Mouse (Mus musculus): ENCODE results near the gene Eml1. TPM values are rescaled to one million over a fixed set of nuclear protein-coding genes. Genes with fewer than 3 reads are reported as not detected.
"Not testable (repeated sequence)": the region's sequence is repeated elsewhere in the genome, so short reads cannot be mapped to it uniquely, and the experiment has no call there.

Gene Eml1
- polyA plus RNA-seq, 1 experiment from 2014 or later = 27.8 TPM

GRCm38 (mm10) chr12:108503064-108503463, 132.3 kb downstream of the Eml1 start:
- Histone ChIP-seq H3K27me3 (replicated peaks; ENCODE audit: control insufficient read depth, insufficient read depth, low read length) (no peaks in the 10 kb centered on the region), H3K4me3 (ENCODE audit: low read depth, low read length) (no peak overlapping the region), H3K27ac (ENCODE audit: low read depth, low read length) (no peak overlapping the region), H3K9me3 (ENCODE audit: control insufficient read depth) (no peaks in the 10 kb centered on the region), H3K36me3 (ENCODE audit: control insufficient read depth, insufficient read depth) (no peaks in the 10 kb centered on the region), H3K9ac (ENCODE audit: low read depth, low read length) (no peak overlapping the region), H3K4me1 (replicated peaks; ENCODE audit: control insufficient read depth, insufficient read depth, low read length) (no peaks in the 10 kb centered on the region), H3K4me2 (replicated peaks; ENCODE audit: low read depth) (peak overlapping the region; percentile 43)
- 60% methylated on average over 10 of the region's 10 CpGs for WGBS
- no peak for TF ChIP-seq CTCF (IDR thresholded peaks at IDR 0.05; ENCODE audit: low read depth)
- no peak for ATAC-seq

- Histone ChIP-seq H3K9ac (ENCODE audit: low read depth, low read length) (no peak overlapping the region), H3K27ac (ENCODE audit: low read depth, low read length) (no peak overlapping the region), H3K4me3 (ENCODE audit: low read depth, low read length) (no peak overlapping the region), H3K4me1 (replicated peaks; ENCODE audit: control insufficient read depth, insufficient read depth, low read length) (no peaks in the 10 kb centered on the region), H3K27me3 (replicated peaks; ENCODE audit: control insufficient read depth, insufficient read depth, low read length) (no peaks in the 10 kb centered on the region), H3K9me3 (ENCODE audit: control insufficient read depth) (no peaks in the 10 kb centered on the region), H3K4me2 (replicated peaks; ENCODE audit: low read depth) (peak overlapping the region; percentile 43), H3K36me3 (ENCODE audit: control insufficient read depth, insufficient read depth) (no peaks in the 10 kb centered on the region)
- no peak for ATAC-seq
- 41% methylated on average over 16 of the region's 16 CpGs for WGBS
- TF ChIP-seq CTCF (IDR thresholded peaks at IDR 0.05; ENCODE audit: low read depth) = no peak
Observed at GRCm38 (mm10) chr12:108503582-108503981, 132.8 kb downstream of the Eml1 start.

- 87% methylated on average over 2 of the region's 2 CpGs for WGBS
- no peaks in the 10 kb centered on the region for H3K4me1 ChIP-seq (replicated peaks; ENCODE audit: control insufficient read depth, insufficient read depth, low read length)
Observed at GRCm38 (mm10) chr12:108505846-108506245, 135.1 kb downstream of the Eml1 start.

GRCm38 (mm10) chr12:108507046-108507445, 136.3 kb downstream of the Eml1 start:
- H3K4me1 ChIP-seq (replicated peaks; ENCODE audit: control insufficient read depth, insufficient read depth, low read length); H3K27ac ChIP-seq (ENCODE audit: low read depth, low read length); H3K9ac ChIP-seq (ENCODE audit: low read depth, low read length); H3K9me3 ChIP-seq (ENCODE audit: control insufficient read depth); H3K27me3 ChIP-seq (replicated peaks; ENCODE audit: control insufficient read depth, insufficient read depth, low read length); ATAC-seq; H3K4me3 ChIP-seq (ENCODE audit: low read depth, low read length); H3K4me2 ChIP-seq (replicated peaks; ENCODE audit: low read depth); H3K36me3 ChIP-seq (ENCODE audit: control insufficient read depth, insufficient read depth): not testable (repeated sequence)
- WGBS = 78% methylated on average over 3 of the region's 3 CpGs

More at GRCm38 (mm10) chr12:108505846-108506245, 135.1 kb downstream of the Eml1 start:
- no peaks in the 10 kb centered on the region for H3K9me3 ChIP-seq (ENCODE audit: control insufficient read depth)
- H3K27me3 ChIP-seq (replicated peaks; ENCODE audit: control insufficient read depth, insufficient read depth, low read length) = no peaks in the 10 kb centered on the region
- H3K9ac ChIP-seq (ENCODE audit: low read depth, low read length) = no peak overlapping the region
- H3K27ac ChIP-seq (ENCODE audit: low read depth, low read length) = no peak overlapping the region
- no peak for TF ChIP-seq CTCF (IDR thresholded peaks at IDR 0.05; ENCODE audit: low read depth)
- H3K4me2 ChIP-seq (replicated peaks; ENCODE audit: low read depth) = no peak overlapping the region
- ATAC-seq = no peak
- H3K4me3 ChIP-seq (ENCODE audit: low read depth, low read length) = no peak overlapping the region
- H3K36me3 ChIP-seq (ENCODE audit: control insufficient read depth, insufficient read depth) = no peaks in the 10 kb centered on the region

GRCm38 (mm10) chr12:108510571-108510970, 139.8 kb downstream of the Eml1 start:
- H3K9me3 ChIP-seq (ENCODE audit: control insufficient read depth) = no peaks in the 10 kb centered on the region
- H3K27ac ChIP-seq (ENCODE audit: low read depth, low read length) = no peak overlapping the region
- no peaks in the 10 kb centered on the region for H3K4me1 ChIP-seq (replicated peaks; ENCODE audit: control insufficient read depth, insufficient read depth, low read length)
- ATAC-seq = no peak
- H3K4me2 ChIP-seq (replicated peaks; ENCODE audit: low read depth) = no peak overlapping the region
- WGBS = 60% methylated on average over 7 of the region's 7 CpGs
- H3K36me3 ChIP-seq (ENCODE audit: control insufficient read depth, insufficient read depth) = peaks cover 8% of the 10 kb centered on the region; the same call in 1 of the 2 replicates
- H3K27me3 ChIP-seq (replicated peaks; ENCODE audit: control insufficient read depth, insufficient read depth, low read length) = no peaks in the 10 kb centered on the region
- no peak overlapping the region for H3K4me3 ChIP-seq (ENCODE audit: low read depth, low read length)
- TF ChIP-seq CTCF (IDR thresholded peaks at IDR 0.05; ENCODE audit: low read depth) = no peak
- no peak overlapping the region for H3K9ac ChIP-seq (ENCODE audit: low read depth, low read length)

- H3K4me2 ChIP-seq (replicated peaks; ENCODE audit: low read depth) = no peak overlapping the region
- H3K27me3 ChIP-seq (replicated peaks; ENCODE audit: control insufficient read depth, insufficient read depth, low read length) = no peaks in the 10 kb centered on the region
- no peak for ATAC-seq
- no peaks in the 10 kb centered on the region for H3K9me3 ChIP-seq (ENCODE audit: control insufficient read depth)
- no peak overlapping the region for H3K27ac ChIP-seq (ENCODE audit: low read depth, low read length)
- no peaks in the 10 kb centered on the region for H3K4me1 ChIP-seq (replicated peaks; ENCODE audit: control insufficient read depth, insufficient read depth, low read length)
- no peak overlapping the region for H3K4me3 ChIP-seq (ENCODE audit: low read depth, low read length)
- 4% methylated on average over 3 of the region's 3 CpGs for WGBS
- no peak overlapping the region for H3K9ac ChIP-seq (ENCODE audit: low read depth, low read length)
- TF ChIP-seq CTCF (IDR thresholded peaks at IDR 0.05; ENCODE audit: low read depth) = peak; percentile 73
- peaks cover 8% of the 10 kb centered on the region; the same call in 1 of the 2 replicates for H3K36me3 ChIP-seq (ENCODE audit: control insufficient read depth, insufficient read depth)
Observed at GRCm38 (mm10) chr12:108511009-108511408, 140.3 kb downstream of the Eml1 start.

GRCm38 (mm10) chr12:108515464-108515863, 144.7 kb downstream of the Eml1 start:
- H3K36me3 ChIP-seq (ENCODE audit: control insufficient read depth, insufficient read depth) = peaks cover 8% of the 10 kb centered on the region; the same call in 1 of the 2 replicates
- no peak for ATAC-seq
- H3K9me3 ChIP-seq (ENCODE audit: control insufficient read depth) = no peaks in the 10 kb centered on the region
- WGBS = 93% methylated on average over 12 of the region's 12 CpGs
- H3K9ac ChIP-seq (ENCODE audit: low read depth, low read length) = no peak overlapping the region
- H3K4me1 ChIP-seq (replicated peaks; ENCODE audit: control insufficient read depth, insufficient read depth, low read length) = no peaks in the 10 kb centered on the region
- H3K27me3 ChIP-seq (replicated peaks; ENCODE audit: control insufficient read depth, insufficient read depth, low read length) = no peaks in the 10 kb centered on the region
- H3K4me3 ChIP-seq (ENCODE audit: low read depth, low read length) = no peak overlapping the region
- no peak overlapping the region for H3K4me2 ChIP-seq (replicated peaks; ENCODE audit: low read depth)
- no peak for TF ChIP-seq CTCF (IDR thresholded peaks at IDR 0.05; ENCODE audit: low read depth)
- H3K27ac ChIP-seq (ENCODE audit: low read depth, low read length) = no peak overlapping the region
